Mouse (Mus musculus) thymus, postnatal 0 days (tissue): ENCODE results near the gene Ano4. TPM values are rescaled to one million over a fixed set of nuclear protein-coding genes. Genes with fewer than 3 reads are reported as not detected.
"Not testable (repeated sequence)": the region's sequence is repeated elsewhere in the genome, so short reads cannot be mapped to it uniquely, and the experiment has no call there.

Experiments
- DNase-seq: peaks from one replicate; pipeline ENCODE4 v3.0.0-alpha.2; 2015; ENCODE audit warnings: low spot score
- polyA plus RNA-seq: library from polyadenylated mRNA; unstranded; fragments of >200 nt; fragmentation: Nextera tagmentation; extraction: Ambion mirVana; gene quantifications from 2 replicates; pipeline ENCODE4 v1.2.1, GENCODE M21; 2015

The Ano4 gene
- polyA plus RNA-seq, 1 experiment from 2014 or later, result 0.03 TPM

GRCm38 (mm10) chr10:89154797-89155465 is 189.6 kb downstream of the Ano4 start:
- no peak for DNase-seq

- DNase-seq, result no peak
Measured at GRCm38 (mm10) chr10:89149166-89149565, 195.4 kb downstream of the Ano4 start.

- DNase-seq, result no peak
Measured at GRCm38 (mm10) chr10:89121391-89121790, 223.2 kb downstream of the Ano4 start.

GRCm38 (mm10) chr10:89114381-89114780 is 230.2 kb downstream of the Ano4 start:
- DNase-seq, result no peak

- DNase-seq, result no peak
Measured at GRCm38 (mm10) chr10:89111466-89111865, 233.1 kb downstream of the Ano4 start.

GRCm38 (mm10) chr10:89110917-89111316 is 233.6 kb downstream of the Ano4 start:
- no peak for DNase-seq

- no peak for DNase-seq
Measured at GRCm38 (mm10) chr10:89103594-89103993, 241.0 kb downstream of the Ano4 start.

GRCm38 (mm10) chr10:89102025-89102424 is 242.5 kb downstream of the Ano4 start:
- DNase-seq, result no peak

GRCm38 (mm10) chr10:89098183-89098582 is 246.4 kb downstream of the Ano4 start:
- no peak for DNase-seq

- DNase-seq, result no peak
Measured at GRCm38 (mm10) chr10:89092350-89093040, 252.1 kb downstream of the Ano4 start.

GRCm38 (mm10) chr10:89077447-89077846 is 267.1 kb downstream of the Ano4 start:
- no peak for DNase-seq

- DNase-seq, result no peak
Measured at GRCm38 (mm10) chr10:89055891-89056290, 288.7 kb downstream of the Ano4 start.

- DNase-seq, result not testable (repeated sequence)
Measured at GRCm38 (mm10) chr10:89044921-89045320, 299.6 kb downstream of the Ano4 start.

- DNase-seq, result no peak
Measured at GRCm38 (mm10) chr10:89044166-89044565, 300.4 kb downstream of the Ano4 start.

- DNase-seq, result no peak
Measured at GRCm38 (mm10) chr10:89018926-89019325, 325.6 kb downstream of the Ano4 start.

GRCm38 (mm10) chr10:89008303-89008702 is 336.3 kb downstream of the Ano4 start:
- DNase-seq, result no peak

- no peak for DNase-seq
Measured at GRCm38 (mm10) chr10:89004518-89004917, 340.0 kb downstream of the Ano4 start.

- no peak for DNase-seq
Measured at GRCm38 (mm10) chr10:88986925-88987324, 357.6 kb downstream of the Ano4 start.

GRCm38 (mm10) chr10:88983444-88983843 is 361.1 kb downstream of the Ano4 start:
- no peak for DNase-seq

- DNase-seq, result no peak
Measured at GRCm38 (mm10) chr10:88979451-88979850, 365.1 kb downstream of the Ano4 start.

- no peak for DNase-seq
Measured at GRCm38 (mm10) chr10:88978932-88979331, 365.6 kb downstream of the Ano4 start.

GRCm38 (mm10) chr10:88970951-88971725 is 373.4 kb downstream of the Ano4 start:
- DNase-seq, result no peak
